Mouse (Mus musculus): ENCODE measurements at regions not wholly inside any gene's neighbourhood (a gene's known extent, or its start where the extent isn't known, plus 50 kb on each side); places are given as distances from the start of the nearest gene placed in this dataset.

- 79% methylated on average over 5 of the region's 5 CpGs for WGBS
- Histone ChIP-seq H3K27ac (ENCODE audit: control insufficient read depth, insufficient read depth, low read depth, low read length, poor library complexity) (no peak overlapping the region), H3K4me1 (ENCODE audit: control insufficient read depth, insufficient read depth, low read length) (no peaks in the 10 kb centered on the region), H3K4me3 (replicated peaks; ENCODE audit: control insufficient read depth, low read depth, low read length) (no peak overlapping the region)
- no peak for TF ChIP-seq POLR2A (IDR thresholded peaks at IDR 0.05; ENCODE audit: borderline replicate concordance, control insufficient read depth, low read depth, low read length)
Measured at GRCm38 (mm10) chr15:51323284-51323683, 2561.4 kb upstream of the Gm7489 start.

GRCm38 (mm10) chr15:51324211-51324610 is 2560.5 kb upstream of the Gm7489 start:
- Histone ChIP-seq H3K4me1 (ENCODE audit: control insufficient read depth, insufficient read depth, low read length) (no peaks in the 10 kb centered on the region), H3K4me3 (replicated peaks; ENCODE audit: control insufficient read depth, low read depth, low read length) (no peak overlapping the region), H3K27ac (ENCODE audit: control insufficient read depth, insufficient read depth, low read depth, low read length, poor library complexity) (no peak overlapping the region)
- no peak for TF ChIP-seq POLR2A (IDR thresholded peaks at IDR 0.05; ENCODE audit: borderline replicate concordance, control insufficient read depth, low read depth, low read length)
- 77% methylated on average over 5 of the region's 5 CpGs for WGBS

- WGBS, result 79% methylated on average over 5 of the region's 5 CpGs
- Histone ChIP-seq H3K4me1 (ENCODE audit: control insufficient read depth, insufficient read depth, low read length) (no peaks in the 10 kb centered on the region), H3K27ac (ENCODE audit: control insufficient read depth, insufficient read depth, low read depth, low read length, poor library complexity) (no peak overlapping the region), H3K4me3 (replicated peaks; ENCODE audit: control insufficient read depth, low read depth, low read length) (no peak overlapping the region)
- TF ChIP-seq CTCF (IDR thresholded peaks at IDR 0.05; ENCODE audit: control insufficient read depth, insufficient read depth, low read length), result no peak
- no peak for TF ChIP-seq POLR2A (IDR thresholded peaks at IDR 0.05; ENCODE audit: borderline replicate concordance, control insufficient read depth, low read depth, low read length)
Measured at GRCm38 (mm10) chr15:51327702-51328101, 2557.0 kb upstream of the Gm7489 start.

GRCm38 (mm10) chr15:51336441-51336840 is 2548.3 kb upstream of the Gm7489 start:
- no peak overlapping the region for H3K27ac ChIP-seq (ENCODE audit: control insufficient read depth, insufficient read depth, low read depth, low read length, poor library complexity)

GRCm38 (mm10) chr15:51346301-51346700 is 2538.4 kb upstream of the Gm7489 start:
- no peak for TF ChIP-seq CTCF (IDR thresholded peaks at IDR 0.05; ENCODE audit: control insufficient read depth, insufficient read depth, low read length)
- TF ChIP-seq POLR2A (IDR thresholded peaks at IDR 0.05; ENCODE audit: borderline replicate concordance, control insufficient read depth, low read depth, low read length), result no peak
- WGBS, result 47% methylated on average over 4 of the region's 4 CpGs
- Histone ChIP-seq H3K27ac (ENCODE audit: control insufficient read depth, insufficient read depth, low read depth, low read length, poor library complexity) (no peak overlapping the region), H3K4me3 (replicated peaks; ENCODE audit: control insufficient read depth, low read depth, low read length) (no peak overlapping the region), H3K4me1 (ENCODE audit: control insufficient read depth, insufficient read depth, low read length) (no peaks in the 10 kb centered on the region)

More at GRCm38 (mm10) chr15:51336441-51336840, 2548.3 kb upstream of the Gm7489 start:
- 63% methylated on average over 1 of the region's 1 CpGs for WGBS
- no peaks in the 10 kb centered on the region for H3K4me1 ChIP-seq (ENCODE audit: control insufficient read depth, insufficient read depth, low read length)
- no peak overlapping the region for H3K4me3 ChIP-seq (replicated peaks; ENCODE audit: control insufficient read depth, low read depth, low read length)
- no peak for TF ChIP-seq POLR2A (IDR thresholded peaks at IDR 0.05; ENCODE audit: borderline replicate concordance, control insufficient read depth, low read depth, low read length)
- TF ChIP-seq CTCF (IDR thresholded peaks at IDR 0.05; ENCODE audit: control insufficient read depth, insufficient read depth, low read length), result no peak

- Histone ChIP-seq H3K4me1 (ENCODE audit: control insufficient read depth, insufficient read depth, low read length) (no peaks in the 10 kb centered on the region), H3K4me3 (replicated peaks; ENCODE audit: control insufficient read depth, low read depth, low read length) (no peak overlapping the region), H3K27ac (ENCODE audit: control insufficient read depth, insufficient read depth, low read depth, low read length, poor library complexity) (no peak overlapping the region)
- TF ChIP-seq CTCF (IDR thresholded peaks at IDR 0.05; ENCODE audit: control insufficient read depth, insufficient read depth, low read length), result no peak
- no peak for TF ChIP-seq POLR2A (IDR thresholded peaks at IDR 0.05; ENCODE audit: borderline replicate concordance, control insufficient read depth, low read depth, low read length)
- WGBS, result 54% methylated on average over 7 of the region's 7 CpGs
Measured at GRCm38 (mm10) chr15:51363391-51363790, 2521.3 kb upstream of the Gm7489 start.

GRCm38 (mm10) chr15:51371162-51371561 is 2513.5 kb upstream of the Gm7489 start:
- Histone ChIP-seq H3K4me1 (ENCODE audit: control insufficient read depth, insufficient read depth, low read length) (no peaks in the 10 kb centered on the region), H3K4me3 (replicated peaks; ENCODE audit: control insufficient read depth, low read depth, low read length) (no peak overlapping the region), H3K27ac (ENCODE audit: control insufficient read depth, insufficient read depth, low read depth, low read length, poor library complexity) (no peak overlapping the region)
- no peak for TF ChIP-seq CTCF (IDR thresholded peaks at IDR 0.05; ENCODE audit: control insufficient read depth, insufficient read depth, low read length)
- TF ChIP-seq POLR2A (IDR thresholded peaks at IDR 0.05; ENCODE audit: borderline replicate concordance, control insufficient read depth, low read depth, low read length), result no peak

- Histone ChIP-seq H3K4me3 (replicated peaks; ENCODE audit: control insufficient read depth, low read depth, low read length) (no peak overlapping the region), H3K27ac (ENCODE audit: control insufficient read depth, insufficient read depth, low read depth, low read length, poor library complexity) (no peak overlapping the region), H3K4me1 (ENCODE audit: control insufficient read depth, insufficient read depth, low read length) (no peaks in the 10 kb centered on the region)
- 79% methylated on average over 2 of the region's 2 CpGs for WGBS
- TF ChIP-seq CTCF (IDR thresholded peaks at IDR 0.05; ENCODE audit: control insufficient read depth, insufficient read depth, low read length) (no peak), POLR2A (IDR thresholded peaks at IDR 0.05; ENCODE audit: borderline replicate concordance, control insufficient read depth, low read depth, low read length) (no peak)
Measured at GRCm38 (mm10) chr15:51390383-51390782, 2494.3 kb upstream of the Gm7489 start.

GRCm38 (mm10) chr15:51391352-51391751 is 2493.4 kb upstream of the Gm7489 start:
- H3K27ac ChIP-seq (ENCODE audit: control insufficient read depth, insufficient read depth, low read depth, low read length, poor library complexity), result no peak overlapping the region
- WGBS, result 79% methylated on average over 2 of the region's 2 CpGs
- no peak for TF ChIP-seq CTCF (IDR thresholded peaks at IDR 0.05; ENCODE audit: control insufficient read depth, insufficient read depth, low read length)
- no peak for TF ChIP-seq POLR2A (IDR thresholded peaks at IDR 0.05; ENCODE audit: borderline replicate concordance, control insufficient read depth, low read depth, low read length)
- no peak overlapping the region for H3K4me3 ChIP-seq (replicated peaks; ENCODE audit: control insufficient read depth, low read depth, low read length)
- no peaks in the 10 kb centered on the region for H3K4me1 ChIP-seq (ENCODE audit: control insufficient read depth, insufficient read depth, low read length)

Measured in bone marrow, adult 2 months (tissue).